Mouse (Mus musculus): ENCODE results near the gene Tppp2. TPM values are rescaled to one million over a fixed set of nuclear protein-coding genes. Genes with fewer than 3 reads are reported as not detected.

Gene Tppp2
- polyA plus RNA-seq, 1 experiment from 2014 or later: not detected

DNA sequence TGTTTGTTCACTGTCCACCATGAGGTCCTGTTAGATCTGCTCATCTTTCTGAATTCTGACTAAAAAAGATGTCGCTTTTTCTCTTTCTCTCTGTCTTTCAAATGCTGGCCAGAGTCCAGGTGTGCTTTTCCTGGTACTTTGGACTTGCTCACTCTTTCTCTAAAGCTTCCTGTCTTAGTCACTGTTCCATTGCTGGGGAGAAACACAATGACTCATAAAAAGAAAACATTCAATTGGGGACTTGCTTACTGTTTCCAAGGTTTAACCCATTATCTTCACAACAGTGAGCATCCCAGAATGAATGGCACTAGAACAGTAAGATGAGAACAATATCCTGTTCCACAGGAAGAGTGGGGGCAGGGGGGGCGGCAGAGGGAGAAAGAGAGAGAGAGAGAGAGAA, 42.1 kb downstream of the Tppp2 start:
- WGBS: 88% methylated on average over 2 of the region's 2 CpGs
- no peak for ATAC-seq (ENCODE audit: low FRiP score, low TSS enrichment)

DNA sequence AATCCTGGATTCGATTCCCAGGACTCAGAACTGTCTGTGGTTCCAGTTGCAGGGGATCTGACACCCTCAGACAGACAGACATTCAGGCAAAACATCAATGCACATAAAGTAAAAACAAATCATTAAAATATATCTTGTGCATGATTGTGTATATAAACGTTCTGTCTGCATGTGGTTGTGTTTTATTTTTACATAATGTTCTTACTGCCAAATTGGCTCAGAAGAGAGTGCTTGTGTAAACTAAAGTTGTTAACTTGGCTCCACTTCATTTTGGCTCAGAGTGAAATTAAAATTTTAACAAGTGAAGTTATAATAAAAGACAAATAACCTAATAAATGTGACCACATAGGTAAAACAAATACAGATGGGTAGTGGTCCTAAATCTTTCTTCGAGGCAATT, 49.2 kb downstream of the Tppp2 start:
- Histone ChIP-seq H3K27ac (replicated peaks; ENCODE audit: low read depth, low read length) (no peak overlapping the region), H3K36me3 (ENCODE audit: control insufficient read depth, insufficient read depth, low read length) (no peaks in the 10 kb centered on the region), H3K4me3 (replicated peaks; ENCODE audit: low read depth, low read length) (no peak overlapping the region), H3K4me1 (ENCODE audit: control insufficient read depth, insufficient read depth, low read length) (no peaks in the 10 kb centered on the region), H3K9ac (replicated peaks; ENCODE audit: low read length) (no peak overlapping the region), H3K9me3 (ENCODE audit: control insufficient read depth, low read length) (no peaks in the 10 kb centered on the region), H3K4me2 (ENCODE audit: low read length) (no peak overlapping the region), H3K27me3 (ENCODE audit: control insufficient read depth, insufficient read depth, low read length) (no peaks in the 10 kb centered on the region)
- DNase-seq (no peak), ATAC-seq (ENCODE audit: low FRiP score, low TSS enrichment) (no peak)
- WGBS: 90% methylated on average over 3 of the region's 3 CpGs

More for the DNA sequence above, 42.1 kb downstream of the Tppp2 start:
- Histone ChIP-seq H3K4me2 (ENCODE audit: low read length) (no peak overlapping the region), H3K36me3 (ENCODE audit: control insufficient read depth, insufficient read depth, low read length) (no peaks in the 10 kb centered on the region), H3K9ac (replicated peaks; ENCODE audit: low read length) (no peak overlapping the region), H3K27me3 (ENCODE audit: control insufficient read depth, insufficient read depth, low read length) (no peaks in the 10 kb centered on the region), H3K4me3 (replicated peaks; ENCODE audit: low read depth, low read length) (no peak overlapping the region), H3K9me3 (ENCODE audit: control insufficient read depth, low read length) (0 out of 2 replicates have a peak, but pooled peaks cover 3% of the 10 kb centered on the region), H3K4me1 (ENCODE audit: control insufficient read depth, insufficient read depth, low read length) (no peaks in the 10 kb centered on the region), H3K27ac (replicated peaks; ENCODE audit: low read depth, low read length) (no peak overlapping the region)
- DNase-seq: no peak

Other genes with a start within 250 kb of the Tppp2 start
- gene Gm17079, start 223.0 kb upstream of the Tppp2 start, polyA plus RNA-seq (2014; fragmentation: Nextera tagmentation; extraction: Ambion mirVana): not detected in 2 replicates
- gene Gm5800, start 201.2 kb upstream of the Tppp2 start, polyA plus RNA-seq (2014; fragmentation: Nextera tagmentation; extraction: Ambion mirVana): not detected in 2 replicates
- not detected in 2 replicates for gene Ang4, start 144.8 kb upstream of the Tppp2 start, polyA plus RNA-seq (2014; fragmentation: Nextera tagmentation; extraction: Ambion mirVana)
- not detected in 2 replicates for gene AY358078, start 118.4 kb upstream of the Tppp2 start, polyA plus RNA-seq (2014; fragmentation: Nextera tagmentation; extraction: Ambion mirVana)
- gene Ear6, start 64.7 kb upstream of the Tppp2 start, polyA plus RNA-seq (2014; fragmentation: Nextera tagmentation; extraction: Ambion mirVana): not detected in 2 replicates
- gene Mettl17, start 33.6 kb upstream of the Tppp2 start, polyA plus RNA-seq (2014; fragmentation: Nextera tagmentation; extraction: Ambion mirVana): 85.2 and 85.6 TPM in 2 replicates
- gene Slc39a2, start 25.5 kb upstream of the Tppp2 start, polyA plus RNA-seq (2014; fragmentation: Nextera tagmentation; extraction: Ambion mirVana): 1.1 and 1.8 TPM in 2 replicates
- gene Ndrg2, start 4.3 kb upstream of the Tppp2 start, polyA plus RNA-seq (2014; fragmentation: Nextera tagmentation; extraction: Ambion mirVana): 98.7 and 128 TPM in 2 replicates
- gene Rnase13, start 4.3 kb downstream of the Tppp2 start, polyA plus RNA-seq (2014; fragmentation: Nextera tagmentation; extraction: Ambion mirVana): not detected in 2 replicates
- 72.8 and 75.8 TPM in 2 replicates for gene Arhgef40, start 66.3 kb downstream of the Tppp2 start, polyA plus RNA-seq (2014; fragmentation: Nextera tagmentation; extraction: Ambion mirVana)
- 0.37 and 0.39 TPM in 2 replicates for gene Tmem253, start 97.2 kb downstream of the Tppp2 start, polyA plus RNA-seq (2014; fragmentation: Nextera tagmentation; extraction: Ambion mirVana)
- gene Zfp219, start 102.3 kb downstream of the Tppp2 start, polyA plus RNA-seq (2014; fragmentation: Nextera tagmentation; extraction: Ambion mirVana): 41.6 and 46.9 TPM in 2 replicates
- not detected in 2 replicates for gene Olfr221, start 124.0 kb downstream of the Tppp2 start, polyA plus RNA-seq (2014; fragmentation: Nextera tagmentation; extraction: Ambion mirVana)
- gene Hnrnpc, start 185.6 kb downstream of the Tppp2 start, polyA plus RNA-seq (2014; fragmentation: Nextera tagmentation; extraction: Ambion mirVana): 473 and 549 TPM in 2 replicates
- 39.5 and 57.3 TPM in 2 replicates for gene Rpgrip1, start 192.3 kb downstream of the Tppp2 start, polyA plus RNA-seq (2014; fragmentation: Nextera tagmentation; extraction: Ambion mirVana)